Mouse (Mus musculus) urinary bladder, postnatal 4 days (tissue): ENCODE measurements around the gene Gm20696.

Experiments
- DNase-seq, 2 experiments: peaks; one replicate each; pipeline ENCODE4 v3.0.0; 2021 to 2022; ENCODE audit warnings: low spot score in 2 of 2

The Gm20696 gene

DNA sequence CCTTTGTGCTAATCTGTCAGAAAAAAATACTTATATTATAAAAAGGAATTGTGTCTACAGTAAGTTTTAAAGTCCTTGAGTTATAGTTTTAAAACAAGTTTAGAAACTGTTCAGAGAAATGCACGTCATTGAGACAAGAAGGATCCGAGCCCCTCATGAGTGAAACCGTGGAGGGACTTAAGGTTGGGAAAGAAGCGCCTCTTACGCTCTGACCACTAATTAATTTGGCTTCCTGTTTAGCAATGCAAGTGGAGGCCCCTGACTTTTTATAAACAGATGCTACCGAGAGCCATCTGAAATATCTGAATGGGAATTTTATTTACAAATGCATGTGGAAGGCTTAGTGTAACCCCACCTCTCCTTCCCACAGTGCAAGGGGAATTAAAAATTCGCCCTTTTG, 41.3 kb downstream of the Gm20696 start:
- no peak for DNase-seq

DNA sequence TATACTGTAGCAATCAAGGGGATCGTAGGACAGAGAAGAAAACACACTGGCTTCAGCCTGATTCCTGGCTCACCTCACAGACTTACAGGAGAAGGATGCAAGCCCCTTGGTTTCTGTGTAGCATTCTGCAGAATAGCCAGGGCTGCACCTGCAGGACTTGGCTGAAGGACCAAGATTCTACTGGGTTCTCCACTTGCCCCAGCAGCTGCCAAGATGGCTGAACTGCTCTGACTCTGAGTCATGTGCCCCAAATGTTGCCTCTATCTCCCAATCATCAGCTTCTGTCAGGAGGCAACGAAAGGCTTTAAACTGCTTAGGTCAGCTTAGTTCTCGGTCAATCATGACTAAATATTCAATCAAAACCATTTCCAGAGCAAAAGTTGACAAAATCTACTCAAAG, 42.1 kb downstream of the Gm20696 start:
- DNase-seq, result no peak

DNA sequence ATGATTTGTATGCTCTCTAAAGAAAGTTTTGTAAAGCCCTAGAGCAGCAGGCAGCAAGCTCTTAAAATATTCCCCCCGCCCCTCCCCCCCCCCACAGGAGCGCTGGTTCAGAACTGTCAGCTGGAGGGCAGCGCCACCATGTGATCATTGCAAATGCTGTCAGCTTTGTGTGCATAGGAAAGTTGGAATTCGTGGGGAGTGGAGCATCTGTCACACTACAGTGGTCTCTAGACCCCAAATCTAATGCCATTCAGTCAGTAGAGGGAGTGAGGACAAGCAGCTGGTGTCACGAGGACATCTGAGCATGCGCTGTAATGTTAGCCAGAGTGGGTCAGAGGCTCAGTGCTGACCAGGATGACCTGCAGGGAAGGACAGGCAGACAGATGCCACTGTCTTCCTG, 43.0 kb downstream of the Gm20696 start:
- DNase-seq, result no peak

DNA sequence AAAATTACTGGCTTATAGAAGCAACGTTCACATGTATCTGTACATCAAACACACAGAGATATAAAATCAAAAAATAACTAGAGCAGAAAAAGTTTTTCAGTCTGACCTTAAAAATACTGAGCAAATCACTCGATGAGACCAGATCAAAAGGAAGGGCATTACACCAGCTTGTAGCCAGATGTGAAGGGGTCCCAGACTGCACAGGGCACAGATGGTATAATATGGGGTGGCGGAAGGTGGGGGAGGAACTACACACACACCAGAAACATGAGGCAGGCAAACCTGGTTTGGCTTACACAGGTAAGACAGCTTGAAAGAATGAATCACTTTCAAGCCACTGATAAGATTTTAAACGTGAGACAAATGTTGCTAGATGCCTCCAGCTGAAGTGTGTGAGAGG, 45.4 kb downstream of the Gm20696 start:
- no peak for DNase-seq

DNA sequence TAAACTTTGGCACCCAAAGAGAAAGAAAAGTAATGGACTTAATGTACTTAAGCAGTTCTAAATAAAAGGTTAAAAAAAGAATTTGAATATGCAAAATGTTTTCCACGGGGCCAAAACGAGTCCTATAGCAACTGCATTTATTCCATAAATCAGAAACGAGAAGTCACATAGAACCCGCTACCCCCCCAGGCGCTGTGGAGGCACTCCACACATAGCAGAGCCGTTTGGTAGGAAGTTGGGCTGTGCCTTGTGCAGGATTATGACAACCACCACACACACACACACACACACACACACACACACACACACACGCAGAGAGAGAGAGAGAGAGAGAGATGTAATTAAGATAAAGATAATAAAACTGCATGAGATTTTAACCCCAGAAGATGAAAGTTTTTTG, 46.1 kb downstream of the Gm20696 start:
- DNase-seq, result no peak

DNA sequence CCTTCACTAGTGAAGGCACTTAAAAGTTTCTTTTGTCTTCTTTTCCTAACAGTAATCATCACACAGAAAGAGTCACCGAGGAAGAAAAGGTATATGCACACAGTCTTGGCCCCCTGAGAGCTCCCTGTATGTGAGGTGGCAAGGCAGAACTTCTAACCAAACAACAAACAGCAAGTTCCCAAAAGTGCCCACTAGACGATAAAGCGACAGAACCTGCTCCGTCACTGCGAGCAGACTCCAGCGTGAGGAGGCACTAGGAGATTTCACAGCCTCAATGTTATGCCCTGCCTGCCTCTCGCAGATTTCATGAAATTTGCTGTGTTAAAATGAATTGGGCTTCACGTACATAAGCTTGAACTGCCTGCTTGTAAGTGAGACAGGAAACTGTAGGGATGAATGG, 46.6 kb downstream of the Gm20696 start:
- no peak for DNase-seq

DNA sequence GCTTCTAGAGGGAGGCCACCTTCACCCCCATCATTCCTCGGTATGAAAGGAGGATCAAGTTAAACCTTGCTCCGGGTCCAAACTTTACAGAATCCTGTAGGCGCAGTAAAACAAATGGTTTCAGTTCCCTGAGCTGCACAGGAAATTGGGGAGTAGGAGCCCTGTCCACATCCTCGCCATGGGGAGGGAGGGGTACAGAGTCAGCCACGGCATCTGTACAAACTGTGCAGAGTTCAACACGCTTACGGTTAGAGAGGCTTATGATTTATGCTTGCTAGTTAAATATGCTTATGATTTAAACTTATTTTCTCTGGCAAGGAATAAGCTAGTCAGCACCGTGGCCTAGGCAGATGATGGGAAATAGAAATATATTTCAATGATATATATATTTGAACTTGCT, 47.1 kb downstream of the Gm20696 start:
- no peak for DNase-seq

DNA sequence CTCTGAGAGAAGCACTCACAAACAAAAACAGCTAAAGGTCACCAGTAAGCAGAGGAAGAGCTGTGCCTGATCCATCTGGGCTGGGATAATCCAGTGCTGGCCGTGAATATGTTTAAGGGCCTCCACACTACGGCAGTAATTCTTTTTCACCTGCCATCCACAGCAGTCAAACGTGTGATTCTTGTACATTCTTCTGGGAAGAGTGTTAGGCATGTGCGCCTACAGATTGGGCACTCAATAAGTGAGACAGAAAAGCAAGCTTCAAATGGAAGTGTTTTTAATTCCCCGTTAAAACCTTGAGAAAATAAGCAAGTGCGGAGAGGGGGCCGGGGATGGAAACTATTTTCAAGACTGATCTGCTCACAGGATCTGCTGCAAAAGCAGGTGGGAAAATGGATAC, 48.7 kb downstream of the Gm20696 start:
- no peak for DNase-seq

DNA sequence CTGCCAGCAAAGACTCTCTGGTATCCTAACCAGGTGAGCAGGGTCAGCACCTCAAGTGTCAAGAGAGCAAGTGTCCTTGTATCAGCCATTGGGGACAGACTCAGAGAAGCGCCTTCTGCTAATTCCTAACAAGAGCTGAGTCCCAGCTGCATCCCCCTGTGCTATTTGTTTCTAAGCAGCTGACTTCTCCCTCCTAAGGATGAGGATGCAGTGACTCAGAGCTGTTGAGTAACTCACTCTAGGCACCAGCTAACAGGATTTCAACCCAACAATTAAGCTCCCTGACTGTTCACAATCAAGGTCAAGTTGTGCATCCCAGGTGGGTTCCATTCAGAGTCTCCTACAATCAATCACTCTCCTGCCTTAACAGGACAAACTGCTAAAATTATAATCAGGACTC, 49.2 kb downstream of the Gm20696 start:
- DNase-seq, result no peak

DNA sequence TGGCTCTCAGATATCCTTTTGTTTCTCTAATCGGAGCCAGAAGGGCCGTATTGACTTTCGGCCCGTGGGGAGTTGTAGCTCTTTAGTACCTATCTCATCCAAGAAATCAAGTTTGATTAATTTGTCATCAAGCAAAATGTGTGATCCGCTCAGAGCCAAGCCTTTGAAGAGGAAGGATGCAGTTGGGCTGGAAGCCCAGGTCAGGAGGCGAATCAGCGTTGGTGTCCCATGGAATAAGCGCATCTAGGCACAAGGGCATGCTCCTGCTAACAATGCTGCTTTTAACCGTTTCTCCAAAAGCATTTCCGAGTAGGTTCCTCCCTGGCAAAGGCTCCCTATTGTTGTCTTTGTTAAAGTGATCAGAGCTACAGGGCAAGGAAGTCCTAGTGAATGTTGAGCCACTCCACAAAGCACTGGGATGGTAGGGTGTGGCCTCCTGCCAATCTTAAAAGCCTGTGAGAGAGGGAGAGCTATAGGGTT, 51.3 kb downstream of the Gm20696 start:
- DNase-seq, result no peak

DNA sequence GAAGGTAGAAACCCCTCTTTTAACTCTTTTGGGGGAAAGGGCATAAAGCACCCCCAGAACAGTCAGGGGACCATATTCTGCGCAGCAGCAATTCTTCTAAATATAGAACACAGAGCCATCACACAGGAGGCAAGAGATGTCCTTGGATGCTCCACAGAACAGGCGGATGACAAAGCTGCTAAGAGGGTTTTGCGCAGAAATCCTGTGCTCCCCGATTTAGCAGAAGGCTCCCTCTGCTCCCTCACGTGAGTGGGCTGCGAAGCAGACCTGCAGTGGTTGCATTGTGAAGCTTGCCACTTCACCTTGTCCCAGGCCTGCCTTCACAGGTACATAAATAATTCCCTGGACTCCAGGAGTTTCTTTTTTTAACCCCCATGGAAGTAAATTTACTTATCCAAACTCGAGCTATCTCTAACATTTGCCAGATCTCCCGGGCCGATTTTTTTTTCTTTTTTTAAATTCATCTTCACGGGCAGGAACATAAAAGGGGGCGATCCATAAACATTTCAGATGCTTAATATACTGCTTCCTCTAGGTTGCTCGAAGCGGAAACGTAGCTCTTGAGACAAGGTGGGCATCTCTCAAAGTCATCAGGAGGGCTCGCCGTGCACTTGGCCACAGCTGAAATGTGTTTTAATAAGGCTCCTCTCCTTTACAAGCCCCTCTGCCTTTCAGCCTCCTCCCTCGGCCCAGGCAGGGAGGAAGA, 51.9 kb downstream of the Gm20696 start:
- DNase-seq, result no peak

DNA sequence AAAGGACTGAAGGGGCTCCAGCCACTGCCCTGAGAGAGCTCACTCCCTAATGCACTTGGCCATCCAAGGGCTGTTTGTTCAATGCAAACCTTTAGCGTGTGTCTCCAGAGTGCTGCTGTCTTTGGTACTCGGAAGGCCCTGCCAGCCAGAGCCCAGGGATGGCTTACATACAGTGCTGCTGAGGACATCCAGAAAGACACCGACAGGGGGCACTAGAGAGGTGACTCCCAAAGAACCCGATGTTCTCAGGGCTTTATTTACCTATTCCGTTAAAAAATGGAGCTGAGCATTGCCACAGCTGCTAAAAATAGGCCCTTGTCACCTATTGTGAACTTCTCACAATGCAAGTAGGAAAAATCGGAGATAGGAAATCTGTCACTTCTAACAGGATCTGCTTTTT, 54.7 kb downstream of the Gm20696 start:
- no peak for DNase-seq

DNA sequence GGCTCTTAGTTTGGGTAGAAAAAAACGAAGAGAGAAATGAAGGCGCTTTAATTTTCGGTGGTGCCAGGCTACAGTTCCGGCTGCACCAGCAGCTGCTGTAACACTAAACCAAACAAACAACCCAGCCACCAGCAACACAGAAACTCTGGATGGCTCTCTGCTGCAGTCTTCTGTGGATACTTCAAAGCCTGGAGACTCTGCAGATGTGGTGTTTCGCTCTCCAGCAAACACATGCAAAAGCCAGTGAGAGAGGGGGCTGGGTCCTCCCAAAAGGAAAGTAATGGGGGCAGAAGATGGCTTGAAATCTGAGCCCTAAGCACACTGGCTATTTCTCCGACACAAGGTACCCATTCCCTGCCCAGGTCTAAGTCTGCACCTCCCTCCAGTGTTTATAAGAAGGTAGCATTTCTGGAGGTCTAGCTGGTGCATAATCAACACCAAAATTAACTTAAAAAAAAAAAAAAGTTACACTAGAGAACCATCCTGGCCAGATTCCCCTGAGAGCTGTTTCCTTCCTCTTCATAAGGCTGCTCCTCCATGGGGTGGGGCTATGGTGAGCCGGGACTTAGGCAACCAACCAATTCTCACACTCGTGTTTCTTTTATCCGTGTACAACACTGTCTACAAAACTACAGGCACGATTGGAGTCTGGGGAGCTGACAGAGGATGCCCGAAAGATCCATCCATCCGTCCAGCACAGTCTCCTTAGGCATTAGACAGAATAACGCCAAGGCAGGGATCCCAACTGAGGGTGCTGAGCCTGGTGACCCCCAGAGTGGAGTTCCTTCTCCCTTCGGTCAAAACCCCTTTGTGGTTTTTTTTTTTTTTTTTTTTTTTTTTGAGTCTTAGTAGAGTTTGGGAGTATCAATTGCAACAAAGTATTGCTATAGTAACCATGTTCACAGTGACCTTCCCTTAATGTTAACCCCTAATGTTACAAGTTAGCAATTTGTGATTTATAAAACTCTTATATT, 55.9 kb downstream of the Gm20696 start:
- DNase-seq, result no peak

DNA sequence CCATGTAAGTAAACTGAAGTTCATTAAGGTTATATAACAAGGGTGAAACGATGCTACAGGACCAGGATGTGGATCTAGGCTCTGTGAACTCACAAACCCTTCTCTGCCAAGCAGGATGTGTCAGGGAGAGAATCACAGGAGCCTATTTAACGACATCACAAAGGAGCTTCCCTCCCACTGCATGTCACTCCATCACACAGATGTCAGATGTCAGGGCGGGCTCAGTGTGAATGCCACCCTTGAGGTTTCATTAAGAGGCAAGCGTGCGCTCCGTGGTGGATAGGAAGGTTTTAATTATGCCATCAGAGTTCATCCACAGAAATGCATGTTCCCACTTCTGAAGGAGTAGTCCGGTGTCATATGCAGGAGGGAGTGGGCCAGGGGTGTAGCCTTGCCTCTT, 60.5 kb downstream of the Gm20696 start:
- DNase-seq, result no peak

DNA sequence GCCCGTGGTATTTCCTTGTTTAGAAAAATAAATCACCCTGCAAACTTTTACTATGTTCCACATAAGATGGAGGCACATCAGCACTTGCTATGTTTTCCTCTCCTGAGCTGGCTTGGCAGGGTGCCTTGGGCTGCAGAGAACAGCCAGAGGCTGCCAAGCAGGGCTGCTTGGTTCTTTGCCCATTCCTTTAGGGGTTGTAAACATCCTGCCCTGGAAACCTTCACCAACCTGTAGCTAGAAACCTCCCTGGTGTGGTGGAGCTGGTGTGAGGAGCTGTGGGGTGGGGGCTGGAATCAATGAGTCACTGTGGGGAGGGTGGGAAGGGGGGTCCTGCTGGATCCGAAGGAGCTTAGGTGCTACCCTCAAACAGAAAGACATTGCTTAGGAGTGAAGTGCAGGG, 61.8 kb downstream of the Gm20696 start:
- peak in 1 of 2 experiments; percentile 68 for DNase-seq

DNA sequence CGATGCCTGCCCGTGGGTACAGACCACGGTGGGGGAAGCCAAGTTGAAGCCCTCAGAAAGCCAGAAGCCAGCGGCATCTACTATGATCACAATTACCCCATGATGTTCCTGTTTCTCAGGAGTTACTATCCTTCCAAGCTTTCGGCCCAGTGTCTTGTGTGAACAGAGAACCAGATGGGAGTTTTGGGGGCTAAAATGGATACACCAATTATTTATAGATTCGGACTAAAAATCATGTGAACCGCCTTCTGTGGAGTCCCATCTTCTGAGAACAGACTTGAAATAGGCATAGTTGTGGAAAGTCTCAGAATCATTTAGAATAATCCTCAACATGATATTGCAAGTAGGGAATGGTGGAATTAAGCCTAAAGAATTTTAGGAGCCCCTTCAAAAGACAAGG, 64.2 kb downstream of the Gm20696 start:
- no peak for DNase-seq

DNA sequence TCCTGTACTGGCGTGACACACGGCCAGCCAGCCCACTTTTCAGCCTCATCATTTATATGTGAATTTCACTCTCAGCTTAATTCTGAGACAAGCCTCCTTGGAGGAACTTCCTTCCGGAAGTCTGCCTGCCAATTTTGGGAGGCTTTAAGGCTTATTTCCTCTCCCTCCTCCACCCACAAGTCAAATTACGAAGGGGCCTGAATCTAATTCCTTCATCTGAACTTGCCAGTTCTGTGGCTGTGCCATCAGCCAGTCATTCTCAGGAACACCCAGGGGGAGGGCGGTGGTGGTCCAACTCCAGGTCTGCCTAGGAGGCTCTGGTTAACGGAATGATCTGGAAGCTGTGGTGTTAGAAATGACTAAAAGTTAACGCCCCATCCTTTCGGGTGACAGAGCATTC, 65.7 kb downstream of the Gm20696 start:
- no peak for DNase-seq

DNA sequence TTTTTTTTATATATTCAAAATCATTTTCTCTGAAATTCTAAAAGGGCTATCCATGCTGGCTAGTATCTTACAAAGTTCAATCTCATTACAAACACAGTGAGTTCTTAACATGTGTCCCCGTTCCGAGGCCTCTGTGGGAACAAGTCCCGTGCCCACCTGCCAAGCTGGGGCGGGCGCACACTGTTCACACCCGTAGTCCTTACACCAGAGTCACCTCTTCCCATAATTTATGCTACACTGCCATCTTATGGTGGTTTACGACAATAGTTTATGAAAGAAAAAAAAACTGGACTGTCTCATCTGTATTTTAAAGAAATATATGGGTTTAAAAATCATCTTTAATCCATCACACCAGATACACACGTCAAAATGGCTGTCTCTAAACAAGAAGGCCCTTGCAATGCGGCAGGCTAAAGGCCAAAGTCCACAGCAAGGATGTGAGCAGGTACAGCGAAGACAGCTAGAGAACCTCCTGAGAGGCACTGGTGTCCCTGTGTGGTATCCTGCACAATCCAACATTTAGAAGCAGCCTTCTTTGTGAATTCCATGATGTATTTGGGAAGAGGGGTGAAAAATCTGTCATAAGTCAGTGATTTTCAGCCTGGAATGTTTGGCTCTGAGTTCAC, 66.3 kb downstream of the Gm20696 start:
- DNase-seq, result no peak

DNA sequence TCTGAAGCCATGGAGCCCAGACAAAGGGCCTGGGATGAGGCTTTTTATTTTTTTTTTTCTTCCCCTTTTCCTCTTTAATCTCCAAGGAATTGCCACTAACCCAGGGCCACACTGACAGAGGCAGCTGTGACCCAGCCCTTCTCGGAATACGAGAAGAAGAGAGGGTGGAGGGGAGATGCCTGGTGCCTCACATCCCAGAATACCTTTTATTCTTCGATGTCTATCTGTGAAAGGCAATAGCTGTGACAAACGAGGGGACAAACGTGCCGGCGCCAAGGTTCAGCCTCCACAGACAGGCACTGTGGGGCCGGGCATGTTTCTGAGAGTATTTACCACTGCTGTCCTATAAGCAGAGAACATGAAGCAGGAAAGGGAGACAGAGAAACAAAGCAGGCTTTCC, 66.9 kb downstream of the Gm20696 start:
- DNase-seq, result no peak

DNA sequence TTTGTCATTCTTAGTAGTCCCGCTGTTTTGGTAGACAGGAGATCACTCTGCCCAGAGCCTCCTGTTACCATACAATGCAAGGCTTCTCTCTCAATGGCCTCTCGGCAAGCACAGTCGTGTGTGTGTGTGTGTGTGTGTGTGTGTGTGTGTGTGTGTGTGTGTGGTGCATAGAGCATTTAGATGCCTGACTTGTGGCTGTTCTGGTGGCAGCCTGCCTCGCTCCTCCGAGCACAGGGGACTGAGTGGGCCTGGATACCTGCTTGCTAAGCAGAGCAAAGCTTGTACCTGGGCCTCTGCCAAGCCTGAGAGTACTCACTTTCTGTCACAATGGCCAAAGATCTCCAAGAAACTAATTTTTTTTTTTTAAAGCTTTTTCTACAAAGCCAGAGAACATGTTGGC, 67.4 kb downstream of the Gm20696 start:
- no peak for DNase-seq

DNA sequence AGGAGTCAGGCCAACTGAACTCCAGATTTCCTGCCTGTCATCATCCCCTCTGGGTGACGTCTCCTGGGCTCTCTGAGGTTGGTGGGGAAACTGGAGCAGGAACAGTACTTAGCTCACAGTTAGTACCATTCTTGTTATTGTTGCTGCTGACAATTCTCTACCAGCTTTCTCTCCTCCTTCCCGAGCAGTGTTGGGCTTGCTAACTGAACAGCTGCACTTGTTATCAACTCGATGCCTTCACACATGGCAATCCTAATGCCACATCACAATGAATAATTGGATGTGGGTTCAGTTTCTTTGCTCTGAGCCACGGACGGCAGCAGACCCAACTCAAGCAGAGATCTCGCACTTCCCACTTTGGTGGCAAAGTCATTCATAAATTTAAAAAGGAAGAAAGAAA, 89.6 kb downstream of the Gm20696 start:
- DNase-seq, result no peak

DNA sequence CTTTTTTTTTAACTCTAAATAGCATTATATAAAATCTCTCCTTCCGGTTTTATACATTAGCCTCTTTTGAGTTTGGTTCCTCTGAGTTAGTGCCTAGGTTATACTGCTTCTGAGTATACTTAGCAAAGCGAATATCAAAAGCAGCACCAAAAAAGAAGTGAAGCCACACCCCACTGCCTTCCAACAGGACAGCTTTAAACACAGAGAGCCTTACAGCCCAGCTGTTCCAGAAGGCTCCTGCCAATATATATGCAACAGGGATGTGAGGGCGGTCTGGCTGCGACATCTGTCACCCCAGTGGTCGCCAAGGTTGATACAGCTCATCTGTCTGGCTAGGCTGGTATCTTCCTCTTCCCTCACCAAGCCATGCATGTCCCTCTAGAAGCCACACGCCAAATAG, 91.0 kb downstream of the Gm20696 start:
- DNase-seq, result no peak

DNA sequence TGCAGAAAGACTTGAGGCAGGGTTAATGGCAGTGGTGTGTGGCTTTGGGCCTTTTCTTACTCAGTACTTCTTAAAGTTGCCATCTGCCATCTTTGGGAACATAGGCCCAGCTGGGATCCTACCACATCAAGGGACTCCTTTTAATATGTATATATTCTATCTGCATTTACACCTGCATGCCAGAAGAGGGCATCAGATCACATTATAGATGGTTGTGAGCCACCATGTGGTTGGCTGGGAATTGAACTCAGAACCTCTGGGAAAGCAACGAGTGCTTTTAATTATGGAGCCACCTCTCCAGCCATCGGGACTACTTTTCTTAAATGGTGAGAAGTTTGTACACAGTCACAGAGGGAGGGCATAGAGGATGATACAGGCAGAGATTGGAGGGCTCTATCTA, 93.3 kb downstream of the Gm20696 start:
- no peak for DNase-seq
